Mouse (Mus musculus): Measurements from ENCODE around the gene Cux2. TPM values are rescaled to one million over a fixed set of nuclear protein-coding genes. Genes with fewer than 3 reads are reported as not detected.

The Cux2 gene
- polyA plus RNA-seq, 1 experiment from 2014 or later, result 14.6 TPM

DNA sequence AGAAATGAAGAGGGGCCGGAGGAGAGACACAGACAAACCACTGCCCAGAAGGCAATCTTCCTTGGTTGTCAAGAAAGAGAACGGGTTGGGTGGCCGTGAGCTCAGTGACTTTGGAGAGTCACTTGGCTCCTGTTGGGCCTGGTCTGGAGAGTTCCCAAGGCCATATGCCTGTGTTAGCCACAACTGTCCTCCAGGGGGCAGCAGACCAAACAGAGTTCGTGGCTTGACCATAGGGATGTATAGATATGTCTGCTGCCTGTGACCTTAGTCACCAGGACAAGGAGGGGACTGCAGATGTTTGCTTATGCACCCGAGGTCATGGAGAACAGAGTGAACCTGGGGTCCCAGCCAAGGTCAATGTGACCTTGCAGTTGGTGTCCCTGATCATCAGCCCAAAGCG lies 104.1 kb downstream of the Cux2 start:
- H3K36me3 ChIP-seq (ENCODE audit: control insufficient read depth, insufficient read depth, low read length), result no peaks in the 10 kb centered on the region
- no peak overlapping the region for H3K4me3 ChIP-seq (ENCODE audit: low read depth, low read length)
- DNase-seq (ENCODE audit: low spot score), result no peak
- no peak overlapping the region for H3K4me2 ChIP-seq (ENCODE audit: low read length)
- peaks cover 33% of the 10 kb centered on the region for H3K4me1 ChIP-seq (replicated peaks; ENCODE audit: control insufficient read depth, insufficient read depth, low read length)
- H3K27ac ChIP-seq (ENCODE audit: low read depth), result no peak overlapping the region
- H3K9me3 ChIP-seq (ENCODE audit: control insufficient read depth, low read length), result no peaks in the 10 kb centered on the region
- H3K27me3 ChIP-seq (replicated peaks; ENCODE audit: control insufficient read depth, insufficient read depth, low read length), result no peaks in the 10 kb centered on the region
- 55% methylated on average over 6 of the region's 6 CpGs for WGBS
- no peak for ATAC-seq (replicated peaks; ENCODE audit: low FRiP score, low TSS enrichment, low read depth)
- H3K9ac ChIP-seq (ENCODE audit: low read length), result no peak overlapping the region

DNA sequence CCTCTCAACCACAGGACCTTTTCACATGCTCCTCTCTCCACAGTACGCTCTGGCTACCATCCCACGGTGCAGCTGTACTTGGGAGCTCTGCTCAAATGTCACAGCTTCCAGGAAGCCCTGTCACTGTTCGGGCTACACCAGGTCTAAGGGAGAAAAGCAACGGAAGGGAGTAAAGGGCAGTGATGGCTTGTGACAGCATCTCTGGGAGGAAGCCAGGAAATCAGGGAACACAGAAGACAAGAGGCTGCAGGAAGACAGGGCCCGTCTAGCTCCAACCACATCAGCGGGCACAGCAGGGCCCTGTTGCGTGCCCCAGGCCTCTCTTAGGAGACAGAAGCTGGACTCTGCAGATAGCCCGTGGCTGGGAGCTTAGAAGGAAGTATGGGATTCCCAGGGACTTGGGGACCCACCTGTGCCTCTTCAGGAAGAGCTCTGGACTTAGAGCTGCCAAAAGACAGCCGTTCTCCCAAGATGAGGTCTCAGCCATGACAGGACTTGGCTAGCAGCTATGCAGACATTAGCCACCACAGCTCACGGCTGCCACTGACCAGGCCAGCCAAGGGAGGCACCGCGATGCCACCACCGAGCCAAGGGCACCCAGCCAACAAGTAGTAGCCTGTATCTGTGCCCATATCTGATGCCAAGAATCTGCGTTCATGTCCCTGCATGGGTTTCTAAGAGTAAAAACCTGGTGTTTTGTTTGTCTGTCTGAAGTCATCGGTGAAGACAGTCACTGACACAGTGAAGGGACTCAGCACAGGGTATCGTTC lies 105.7 kb downstream of the Cux2 start:
- Histone ChIP-seq H3K4me3 (ENCODE audit: low read depth, low read length) (no peak overlapping the region), H3K9ac (ENCODE audit: low read length) (no peak overlapping the region), H3K36me3 (ENCODE audit: control insufficient read depth, insufficient read depth, low read length) (no peaks in the 10 kb centered on the region), H3K27me3 (replicated peaks; ENCODE audit: control insufficient read depth, insufficient read depth, low read length) (no peaks in the 10 kb centered on the region), H3K27ac (ENCODE audit: low read depth) (no peak overlapping the region), H3K4me1 (replicated peaks; ENCODE audit: control insufficient read depth, insufficient read depth, low read length) (peaks cover 22% of the 10 kb centered on the region), H3K9me3 (ENCODE audit: control insufficient read depth, low read length) (no peaks in the 10 kb centered on the region), H3K4me2 (ENCODE audit: low read length) (no peak overlapping the region)
- 88% methylated on average over 16 of the region's 16 CpGs for WGBS
- ATAC-seq (replicated peaks; ENCODE audit: low FRiP score, low TSS enrichment, low read depth) (no peak), DNase-seq (ENCODE audit: low spot score) (no peak)

DNA sequence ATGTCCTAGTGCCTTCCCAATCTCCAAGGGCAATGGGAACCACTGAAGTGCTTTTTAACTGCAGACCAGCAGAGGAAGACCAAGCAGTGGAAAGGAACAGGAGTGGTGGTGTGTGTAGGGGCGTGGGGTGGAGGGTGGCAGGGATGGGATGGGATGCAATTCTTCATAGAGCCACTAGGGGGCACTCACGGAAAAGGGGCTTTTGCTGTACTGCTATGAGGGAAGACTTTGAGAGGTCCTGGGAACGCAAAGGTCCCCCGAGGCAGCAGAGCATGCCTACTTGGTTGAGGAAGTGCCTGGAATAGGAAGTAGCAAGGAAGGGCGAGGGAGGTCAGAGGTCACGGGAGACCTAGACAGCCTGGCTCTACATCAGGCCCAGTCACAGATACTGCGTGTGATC lies 106.4 kb downstream of the Cux2 start:
- Histone ChIP-seq H3K4me1 (replicated peaks; ENCODE audit: control insufficient read depth, insufficient read depth, low read length) (peaks cover 16% of the 10 kb centered on the region), H3K27me3 (replicated peaks; ENCODE audit: control insufficient read depth, insufficient read depth, low read length) (no peaks in the 10 kb centered on the region), H3K27ac (ENCODE audit: low read depth) (no peak overlapping the region), H3K4me3 (ENCODE audit: low read depth, low read length) (no peak overlapping the region), H3K9me3 (ENCODE audit: control insufficient read depth, low read length) (no peaks in the 10 kb centered on the region), H3K4me2 (ENCODE audit: low read length) (no peak overlapping the region), H3K36me3 (ENCODE audit: control insufficient read depth, insufficient read depth, low read length) (no peaks in the 10 kb centered on the region), H3K9ac (ENCODE audit: low read length) (no peak overlapping the region)
- ATAC-seq (replicated peaks; ENCODE audit: low FRiP score, low TSS enrichment, low read depth), result no peak
- DNase-seq (ENCODE audit: low spot score), result no peak
- WGBS, result 55% methylated on average over 7 of the region's 7 CpGs

DNA sequence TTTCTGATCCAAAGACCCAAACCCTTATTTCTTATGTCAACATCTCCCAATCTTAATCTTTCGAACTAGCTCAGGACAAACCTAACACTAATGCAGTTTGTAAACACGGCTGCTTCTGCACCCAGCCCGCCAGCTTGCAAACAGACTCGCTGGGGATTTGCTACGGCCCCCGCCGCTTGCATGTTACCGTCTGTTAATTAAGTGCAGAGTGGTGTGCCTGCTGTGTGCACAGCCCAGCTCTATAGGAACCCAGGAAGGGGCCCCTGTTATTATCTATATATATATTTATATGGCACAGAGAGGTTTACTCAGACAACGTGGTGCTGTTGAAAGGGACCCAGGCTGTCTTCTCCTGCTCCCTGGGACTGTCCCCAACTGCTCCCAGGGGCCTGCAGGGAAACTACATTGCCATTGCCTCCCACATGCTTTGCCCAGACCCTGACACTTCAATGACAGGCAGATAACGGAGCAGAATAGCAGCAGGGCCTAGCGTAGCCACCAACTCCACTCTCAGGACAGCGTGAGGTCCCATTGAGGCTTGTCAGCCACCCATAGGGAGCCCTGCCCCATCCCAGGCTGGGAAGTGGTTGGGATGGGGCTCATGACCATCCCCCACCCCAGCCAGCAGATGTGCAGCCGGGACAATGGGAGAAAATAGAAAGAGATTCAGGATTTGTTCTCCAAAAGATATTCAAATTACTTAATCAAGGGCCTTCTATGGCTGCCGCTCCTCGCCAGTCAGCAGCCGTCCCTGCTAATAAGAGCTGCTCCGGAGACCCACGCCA lies 111.6 kb downstream of the Cux2 start:
- DNase-seq (ENCODE audit: low spot score) (no peak), ATAC-seq (replicated peaks; ENCODE audit: low FRiP score, low TSS enrichment, low read depth) (no peak)
- 58% methylated on average over 18 of the region's 18 CpGs for WGBS
- no peak overlapping the region for H3K4me2 ChIP-seq (ENCODE audit: low read length)
- no peaks in the 10 kb centered on the region for H3K9me3 ChIP-seq (ENCODE audit: control insufficient read depth, low read length)
- H3K27ac ChIP-seq (ENCODE audit: low read depth), result no peak overlapping the region
- H3K9ac ChIP-seq (ENCODE audit: low read length), result no peak overlapping the region
- no peaks in the 10 kb centered on the region for H3K36me3 ChIP-seq (ENCODE audit: control insufficient read depth, insufficient read depth, low read length)
- no peak overlapping the region for H3K4me3 ChIP-seq (ENCODE audit: low read depth, low read length)
- H3K4me1 ChIP-seq (replicated peaks; ENCODE audit: control insufficient read depth, insufficient read depth, low read length), result peaks cover 28% of the 10 kb centered on the region
- H3K27me3 ChIP-seq (replicated peaks; ENCODE audit: control insufficient read depth, insufficient read depth, low read length), result no peaks in the 10 kb centered on the region

DNA sequence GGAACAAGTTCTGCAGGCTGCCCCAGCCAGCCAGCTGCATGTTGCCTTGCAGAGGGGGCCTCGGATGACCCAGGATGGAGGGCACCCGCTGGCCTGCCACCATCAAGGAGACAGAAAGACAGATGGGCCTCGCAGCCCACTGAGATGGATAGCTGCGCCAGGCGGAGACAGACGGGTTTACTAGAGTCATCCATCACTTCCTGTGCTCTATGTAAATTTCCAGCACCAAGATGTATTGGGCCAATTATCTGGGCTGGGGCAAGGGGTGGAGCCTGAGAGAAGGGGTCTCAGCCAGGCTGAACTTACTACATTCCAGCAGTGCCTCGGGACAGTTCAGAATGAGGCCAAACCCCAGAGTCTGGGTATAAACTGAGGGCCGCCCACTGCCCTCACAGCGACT lies 119.6 kb downstream of the Cux2 start:
- H3K27me3 ChIP-seq (replicated peaks; ENCODE audit: control insufficient read depth, insufficient read depth, low read length), result 0 out of 2 replicates have a peak, but pooled peaks cover 5% of the 10 kb centered on the region
- no peak overlapping the region for H3K9ac ChIP-seq (ENCODE audit: low read length)
- H3K9me3 ChIP-seq (ENCODE audit: control insufficient read depth, low read length), result no peaks in the 10 kb centered on the region
- no peaks in the 10 kb centered on the region for H3K36me3 ChIP-seq (ENCODE audit: control insufficient read depth, insufficient read depth, low read length)
- DNase-seq (ENCODE audit: low spot score) (no peak), ATAC-seq (replicated peaks; ENCODE audit: low FRiP score, low TSS enrichment, low read depth) (no peak)
- no peak overlapping the region for H3K4me2 ChIP-seq (ENCODE audit: low read length)
- H3K4me3 ChIP-seq (ENCODE audit: low read depth, low read length), result no peak overlapping the region
- 16% methylated on average over 9 of the region's 9 CpGs for WGBS
- H3K4me1 ChIP-seq (replicated peaks; ENCODE audit: control insufficient read depth, insufficient read depth, low read length), result peaks cover 34% of the 10 kb centered on the region
- peak overlapping the region; percentile 39; the same call in 1 of the 2 replicates for H3K27ac ChIP-seq (ENCODE audit: low read depth)

DNA sequence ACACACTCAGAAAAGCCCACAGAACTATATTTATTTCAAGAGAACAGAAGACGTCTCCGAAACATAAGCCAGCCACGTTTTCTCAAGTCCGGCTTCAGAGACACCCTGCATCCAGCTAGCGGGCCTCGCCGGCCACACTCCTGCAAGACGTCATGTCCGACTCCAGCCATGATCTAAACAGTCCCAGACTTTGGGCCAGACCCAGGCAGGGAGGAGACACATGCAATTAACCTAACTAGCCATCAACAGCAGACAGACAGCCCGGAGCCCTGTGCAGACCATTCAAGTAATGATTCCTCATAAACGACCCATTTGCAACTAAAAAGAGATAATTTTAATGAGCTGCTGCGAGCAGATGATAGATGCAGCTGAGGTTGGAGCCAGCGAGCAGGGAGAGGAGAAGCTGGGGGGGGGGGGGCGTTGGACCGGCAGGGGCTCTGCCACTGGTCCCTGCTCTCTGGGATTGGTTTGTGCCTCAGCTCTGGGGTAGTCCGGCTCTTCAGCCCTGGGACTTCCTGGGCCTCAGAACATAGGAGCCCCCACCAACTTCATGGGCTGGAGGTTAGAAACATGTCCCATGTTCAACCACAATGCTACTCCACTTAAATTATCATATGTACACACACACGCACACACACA lies 121.4 kb downstream of the Cux2 start:
- ATAC-seq (replicated peaks; ENCODE audit: low FRiP score, low TSS enrichment, low read depth), result peak; percentile 72

DNA sequence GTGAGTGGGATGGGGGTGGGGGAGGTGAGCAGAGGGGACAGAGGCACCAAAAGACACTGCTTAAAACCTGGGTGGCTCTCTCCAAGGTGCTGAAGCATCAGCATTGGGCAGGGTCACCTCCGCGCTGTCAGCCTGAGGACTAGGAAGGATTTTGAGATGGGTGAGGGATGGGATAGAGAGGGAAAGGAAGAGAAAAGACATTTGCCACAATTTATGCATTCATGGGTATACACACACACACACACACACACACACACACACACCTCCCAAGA lies 123.4 kb downstream of the Cux2 start:
- Histone ChIP-seq H3K9ac (ENCODE audit: low read length) (no peak overlapping the region), H3K9me3 (ENCODE audit: control insufficient read depth, low read length) (no peaks in the 10 kb centered on the region), H3K4me2 (ENCODE audit: low read length) (no peak overlapping the region), H3K36me3 (ENCODE audit: control insufficient read depth, insufficient read depth, low read length) (no peaks in the 10 kb centered on the region), H3K4me1 (replicated peaks; ENCODE audit: control insufficient read depth, insufficient read depth, low read length) (peaks cover 29% of the 10 kb centered on the region), H3K4me3 (ENCODE audit: low read depth, low read length) (no peak overlapping the region), H3K27me3 (replicated peaks; ENCODE audit: control insufficient read depth, insufficient read depth, low read length) (0 out of 2 replicates have a peak, but pooled peaks cover 5% of the 10 kb centered on the region), H3K27ac (ENCODE audit: low read depth) (no peak overlapping the region)
- 14% methylated on average over 2 of the region's 2 CpGs for WGBS
- DNase-seq (ENCODE audit: low spot score), result peak; percentile 74
- no peak for ATAC-seq (replicated peaks; ENCODE audit: low FRiP score, low TSS enrichment, low read depth)

More for the DNA sequence above, 121.4 kb downstream of the Cux2 start:
- Histone ChIP-seq H3K9me3 (ENCODE audit: control insufficient read depth, low read length) (no peaks in the 10 kb centered on the region), H3K36me3 (ENCODE audit: control insufficient read depth, insufficient read depth, low read length) (no peaks in the 10 kb centered on the region), H3K27me3 (replicated peaks; ENCODE audit: control insufficient read depth, insufficient read depth, low read length) (0 out of 2 replicates have a peak, but pooled peaks cover 5% of the 10 kb centered on the region), H3K27ac (ENCODE audit: low read depth) (peak overlapping the region; percentile 64), H3K4me2 (ENCODE audit: low read length) (0 out of 2 replicates have a peak overlapping the region, but pooled peaks have one; percentile 5), H3K4me3 (ENCODE audit: low read depth, low read length) (no peak overlapping the region), H3K9ac (ENCODE audit: low read length) (no peak overlapping the region), H3K4me1 (replicated peaks; ENCODE audit: control insufficient read depth, insufficient read depth, low read length) (peaks cover 29% of the 10 kb centered on the region)
- DNase-seq (ENCODE audit: low spot score), result no peak
- WGBS, result 24% methylated on average over 16 of the region's 17 CpGs

DNA sequence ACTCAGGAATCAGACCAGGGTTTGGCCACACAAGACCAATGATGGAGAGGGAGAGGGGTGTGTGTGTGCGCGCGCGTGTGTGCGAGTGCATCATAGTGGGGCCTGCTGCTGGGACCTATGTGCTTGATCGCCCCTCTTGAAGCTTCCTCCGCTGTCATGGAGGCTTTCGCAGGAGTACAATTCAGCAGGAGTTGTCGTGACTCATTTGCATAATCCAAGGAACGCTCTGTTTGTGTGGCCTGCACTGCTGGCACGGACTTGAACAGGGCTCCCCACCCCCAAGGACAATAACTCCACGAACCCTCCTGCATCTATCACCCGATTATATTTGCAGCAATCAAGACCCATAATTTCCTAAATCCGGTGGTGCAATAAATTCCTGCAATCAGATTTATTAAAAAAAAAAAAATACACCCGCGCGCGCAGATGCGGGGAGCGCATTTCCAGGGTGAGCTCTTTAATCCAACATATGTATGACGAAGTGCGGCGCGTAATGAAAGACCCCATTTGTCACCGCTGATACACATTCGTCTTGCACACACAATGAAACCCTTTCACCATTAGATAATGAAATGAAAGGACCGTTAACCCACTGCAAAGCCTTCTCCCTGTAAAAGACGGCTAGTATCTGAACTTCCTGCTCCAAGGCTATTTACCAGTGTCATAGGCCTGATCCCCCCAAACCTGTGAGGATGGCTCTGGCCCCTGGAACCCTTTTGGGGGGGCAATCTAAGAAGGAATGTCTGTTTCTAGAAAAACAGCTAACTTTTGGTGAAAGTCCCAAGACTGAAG lies 124.0 kb downstream of the Cux2 start:
- Histone ChIP-seq H3K4me3 (ENCODE audit: low read depth, low read length) (no peak overlapping the region), H3K4me1 (replicated peaks; ENCODE audit: control insufficient read depth, insufficient read depth, low read length) (peaks cover 29% of the 10 kb centered on the region), H3K27ac (ENCODE audit: low read depth) (no peak overlapping the region), H3K9me3 (ENCODE audit: control insufficient read depth, low read length) (no peaks in the 10 kb centered on the region), H3K9ac (ENCODE audit: low read length) (no peak overlapping the region), H3K4me2 (ENCODE audit: low read length) (no peak overlapping the region), H3K27me3 (replicated peaks; ENCODE audit: control insufficient read depth, insufficient read depth, low read length) (0 out of 2 replicates have a peak, but pooled peaks cover 5% of the 10 kb centered on the region), H3K36me3 (ENCODE audit: control insufficient read depth, insufficient read depth, low read length) (no peaks in the 10 kb centered on the region)
- DNase-seq (ENCODE audit: low spot score) (no peak), ATAC-seq (replicated peaks; ENCODE audit: low FRiP score, low TSS enrichment, low read depth) (no peak)
- 46% methylated on average over 28 of the region's 28 CpGs for WGBS
